Mouse (Mus musculus) bone marrow, adult 2 months (tissue): ENCODE measurements around the gene Bmpr1a. TPM values are rescaled to one million over a fixed set of nuclear protein-coding genes. Genes with fewer than 3 reads are reported as not detected.

ENCODE experiments used
- H3K27ac ChIP-seq: fragments of 200-500 bp; 2 replicates; pipeline ENCODE4 v1.5.1; 2012; ENCODE audit warnings: low read depth, mild to moderate bottlenecking, control low read depth, inconsistent platforms, low read length; ENCODE audit not compliant: control insufficient read depth, poor library complexity, insufficient read depth
- H3K4me1 ChIP-seq: fragments of 200-500 bp; 2 replicates; pipeline ENCODE4 v1.6.1; 2011; ENCODE audit warnings: low read length; ENCODE audit not compliant: control insufficient read depth, insufficient read depth
- H3K4me3 ChIP-seq: fragments of 200-500 bp; replicated peaks from 2 replicates; pipeline ENCODE3; 2011; ENCODE audit warnings: mild to moderate bottlenecking, low read depth, low read length, control low read depth; ENCODE audit not compliant: control insufficient read depth
- CTCF ChIP-seq: fragments of 200-500 bp; IDR thresholded peaks from 2 replicates; pipeline ENCODE4 v1.5.1; 2011; ENCODE audit warnings: low read length, control low read depth; ENCODE audit not compliant: control insufficient read depth, insufficient read depth
- POLR2A ChIP-seq: fragments of 200-500 bp; IDR thresholded peaks from 2 replicates; pipeline ENCODE4 v1.6.1; 2011; ENCODE audit warnings: low read depth, mild to moderate bottlenecking, control low read depth, low read length, borderline replicate concordance; ENCODE audit not compliant: control insufficient read depth
- WGBS: fragments of 180-500 bp; shearing (Covaris S2); methylation state at CpG from one replicate; pipeline ENCODE4 v1.1.7; 2018; 5-methylcytosine and 5-hydroxymethylcytosine counted together
- polyA plus RNA-seq: library from polyadenylated mRNA; stranded (reverse); fragments of >200 nt; gene quantifications from 2 replicates; pipeline ENCODE4 v1.2.4, GENCODE M21; 2011; ENCODE audit warnings: low replicate concordance; ENCODE audit not compliant: missing spikeins, insufficient read depth, insufficient read length

Bmpr1a gene
- polyA plus RNA-seq, 1 experiment: 5.9 TPM

GRCm38 (mm10) chr14:34514120-34514519, 11.0 kb upstream of the Bmpr1a start:
- TF ChIP-seq POLR2A: no peak
- no peak for TF ChIP-seq CTCF
- Histone ChIP-seq H3K4me1 (no peaks in the 10 kb centered on the region), H3K27ac (no peak overlapping the region; the same call in 1 of the 2 replicates), H3K4me3 (no peak overlapping the region)
- 14% methylated on average over 6 of the region's 6 CpGs for WGBS

- Histone ChIP-seq H3K27ac (no peak overlapping the region), H3K4me1 (no peaks in the 10 kb centered on the region), H3K4me3 (no peak overlapping the region)
- WGBS: 55% methylated on average over 4 of the region's 4 CpGs
- TF ChIP-seq POLR2A (no peak), CTCF (no peak)
Measured at GRCm38 (mm10) chr14:34512602-34513001, 9.5 kb upstream of the Bmpr1a start.

DNA sequence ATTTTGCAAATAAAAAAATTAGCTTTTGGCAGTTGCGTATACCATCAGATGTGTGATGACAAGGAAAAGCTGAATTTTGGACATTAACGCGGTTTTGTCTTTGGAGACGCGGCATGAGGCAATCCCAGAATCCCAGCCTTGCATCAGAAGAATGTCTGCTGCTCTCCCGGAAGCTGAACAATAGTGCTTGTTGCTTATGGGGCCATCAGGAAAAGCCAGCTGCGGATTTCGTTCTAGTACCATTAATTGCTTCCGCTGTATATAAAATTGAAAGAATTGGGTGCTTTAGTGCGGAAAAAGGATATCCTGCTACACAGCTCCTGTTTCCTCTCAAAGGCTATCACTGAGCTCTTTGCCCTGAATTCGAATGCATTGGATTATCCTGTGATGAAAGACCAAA, 8.8 kb upstream of the Bmpr1a start:
- WGBS: 7% methylated on average over 11 of the region's 11 CpGs
- no peak overlapping the region for H3K27ac ChIP-seq
- no peak overlapping the region for H3K4me3 ChIP-seq
- no peaks in the 10 kb centered on the region for H3K4me1 ChIP-seq
- TF ChIP-seq POLR2A (no peak), CTCF (no peak)

DNA sequence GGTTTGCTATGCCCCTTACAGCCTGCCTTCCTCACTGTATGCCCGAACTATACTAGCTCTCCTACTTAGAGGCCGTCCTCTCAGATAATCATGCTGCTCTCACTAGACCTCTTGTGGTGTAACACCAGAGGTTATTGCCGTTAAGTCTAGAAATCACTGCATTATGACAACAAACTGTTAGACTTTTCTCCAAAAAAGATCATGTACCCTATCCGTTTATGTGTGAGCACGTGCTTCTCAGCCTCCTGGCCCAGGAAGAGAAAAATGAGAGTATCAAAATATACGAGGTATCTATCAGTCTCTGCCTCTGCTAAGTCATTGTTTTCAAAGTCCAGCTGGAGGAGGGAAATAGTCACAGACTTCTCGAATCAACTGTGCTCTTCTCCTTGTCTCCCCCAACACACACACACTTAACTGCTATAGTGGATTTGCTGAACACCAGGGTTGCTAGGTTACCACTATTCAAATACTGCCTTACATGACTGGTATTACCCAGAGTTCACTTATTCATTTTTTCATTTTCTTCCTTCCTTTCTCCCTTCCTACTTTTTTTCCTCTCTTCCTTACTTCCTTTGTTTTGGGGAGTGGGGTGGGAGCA, 5.8 kb upstream of the Bmpr1a start:
- Histone ChIP-seq H3K27ac (no peak overlapping the region), H3K4me1 (no peaks in the 10 kb centered on the region), H3K4me3 (no peak overlapping the region)
- TF ChIP-seq CTCF (no peak), POLR2A (no peak)
- WGBS: 37% methylated on average over 7 of the region's 7 CpGs

DNA sequence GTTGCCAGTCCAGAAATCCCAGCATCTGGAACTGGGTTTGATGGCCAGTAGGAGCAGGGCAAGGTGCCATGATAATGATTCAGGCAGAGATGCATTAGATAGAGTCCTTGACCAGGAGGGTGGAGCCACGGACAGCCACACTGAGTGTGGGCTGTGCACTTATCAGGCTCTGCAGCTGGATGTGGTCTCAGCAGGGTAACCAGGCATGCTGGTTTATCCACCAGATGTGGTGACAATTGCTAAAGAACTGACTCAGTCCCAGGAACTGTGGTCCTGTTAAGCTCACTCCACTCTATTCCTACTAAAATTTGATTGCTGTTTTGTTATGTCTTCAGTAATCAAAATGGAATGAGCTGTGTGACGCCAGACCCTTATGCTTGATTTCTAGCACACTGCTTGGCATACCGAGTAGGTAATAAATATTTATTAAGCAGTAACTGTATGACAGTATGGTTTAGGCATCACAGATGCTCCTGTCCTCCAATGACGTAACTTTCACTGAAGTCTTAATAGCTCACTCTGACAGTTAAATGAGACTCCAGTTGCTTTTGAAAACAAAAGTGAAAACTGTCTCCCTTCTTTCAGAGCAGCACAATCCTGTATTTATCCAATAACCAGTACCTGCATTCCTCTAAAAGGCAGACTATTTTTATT, 5.2 kb upstream of the Bmpr1a start:
- no peak overlapping the region for H3K27ac ChIP-seq
- H3K4me1 ChIP-seq: no peaks in the 10 kb centered on the region
- no peak for TF ChIP-seq CTCF
- no peak for TF ChIP-seq POLR2A
- 45% methylated on average over 4 of the region's 4 CpGs for WGBS
- H3K4me3 ChIP-seq: no peak overlapping the region

DNA sequence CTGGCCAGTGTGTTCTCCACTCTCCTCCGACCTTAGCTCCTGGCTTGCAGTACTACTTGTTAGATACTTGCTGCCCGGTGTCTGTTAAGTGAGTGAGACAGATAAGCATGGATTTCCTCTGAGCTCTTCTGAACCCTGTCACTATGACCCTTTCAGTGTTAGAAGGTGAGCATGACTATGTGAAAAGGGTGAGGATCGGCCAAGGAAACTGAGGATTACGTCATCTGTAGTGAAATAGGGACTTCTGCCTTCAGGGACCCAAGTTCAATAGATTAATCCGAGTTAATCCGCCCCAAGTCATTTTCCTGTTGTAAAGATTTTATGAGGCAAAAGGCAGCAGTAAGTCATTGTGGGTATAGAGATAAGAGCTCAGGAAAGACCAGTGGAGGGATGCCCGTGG, 2.2 kb upstream of the Bmpr1a start:
- Histone ChIP-seq H3K27ac (no peak overlapping the region), H3K4me1 (no peaks in the 10 kb centered on the region), H3K4me3 (no peak overlapping the region)
- TF ChIP-seq POLR2A: no peak
- TF ChIP-seq CTCF: no peak
- 36% methylated on average over 7 of the region's 7 CpGs for WGBS

DNA sequence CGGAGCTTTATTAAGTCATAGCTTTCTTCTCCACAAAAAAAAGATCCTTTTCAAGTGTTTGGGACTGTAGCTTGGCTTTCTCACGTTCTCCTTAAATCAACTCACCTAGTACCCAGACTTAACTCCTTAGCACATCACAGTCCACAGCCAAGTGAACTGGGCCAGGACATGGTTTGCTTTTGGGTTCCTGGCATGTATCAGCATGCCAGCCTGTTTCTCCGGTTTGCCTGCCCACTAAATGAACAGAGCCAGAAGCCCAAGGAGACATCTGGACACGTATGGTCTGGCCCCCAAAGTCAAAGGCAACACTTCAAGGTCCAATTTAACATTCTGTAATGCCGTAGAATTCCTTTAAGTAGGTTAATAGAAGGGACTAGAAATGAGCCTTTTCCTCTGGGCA, 1.2 kb upstream of the Bmpr1a start:
- Histone ChIP-seq H3K27ac (no peak overlapping the region), H3K4me1 (no peaks in the 10 kb centered on the region)
- 76% methylated on average over 5 of the region's 5 CpGs for WGBS

DNA sequence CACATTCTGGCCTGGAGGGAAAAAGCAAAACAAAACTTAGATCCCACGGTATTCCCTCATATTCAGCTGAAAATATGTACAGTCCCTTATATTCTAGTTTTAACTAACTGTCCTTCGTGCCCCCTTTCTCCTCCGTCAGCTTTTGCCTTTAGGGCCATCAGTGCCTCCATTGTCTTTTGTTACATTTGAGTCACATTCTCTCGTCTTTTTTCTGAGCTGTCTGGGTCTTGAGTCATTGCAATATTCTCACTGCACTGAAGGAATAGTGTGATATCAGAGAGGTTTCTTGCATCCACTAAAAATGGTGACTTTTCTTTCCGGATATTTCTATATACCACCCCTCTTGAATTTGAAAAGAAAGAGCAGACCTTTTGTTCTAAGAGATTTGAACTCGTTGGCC, 618 bp upstream of the Bmpr1a start:
- 68% methylated on average over 6 of the region's 6 CpGs for WGBS
- no peaks in the 10 kb centered on the region for H3K4me1 ChIP-seq

More for the DNA sequence above, 1.2 kb upstream of the Bmpr1a start:
- TF ChIP-seq CTCF (no peak), POLR2A (no peak)
- no peak overlapping the region for H3K4me3 ChIP-seq

More for the DNA sequence above, 618 bp upstream of the Bmpr1a start:
- no peak overlapping the region for H3K27ac ChIP-seq
- TF ChIP-seq POLR2A (no peak), CTCF (no peak)
- no peak overlapping the region for H3K4me3 ChIP-seq
